Mouse (Mus musculus): ENCODE results near the gene Il20. TPM values are rescaled to one million over a fixed set of nuclear protein-coding genes. Genes with fewer than 3 reads are reported as not detected.

Gene Il20
- polyA plus RNA-seq (2012; rRNA removed), result not detected in 2 replicates

DNA sequence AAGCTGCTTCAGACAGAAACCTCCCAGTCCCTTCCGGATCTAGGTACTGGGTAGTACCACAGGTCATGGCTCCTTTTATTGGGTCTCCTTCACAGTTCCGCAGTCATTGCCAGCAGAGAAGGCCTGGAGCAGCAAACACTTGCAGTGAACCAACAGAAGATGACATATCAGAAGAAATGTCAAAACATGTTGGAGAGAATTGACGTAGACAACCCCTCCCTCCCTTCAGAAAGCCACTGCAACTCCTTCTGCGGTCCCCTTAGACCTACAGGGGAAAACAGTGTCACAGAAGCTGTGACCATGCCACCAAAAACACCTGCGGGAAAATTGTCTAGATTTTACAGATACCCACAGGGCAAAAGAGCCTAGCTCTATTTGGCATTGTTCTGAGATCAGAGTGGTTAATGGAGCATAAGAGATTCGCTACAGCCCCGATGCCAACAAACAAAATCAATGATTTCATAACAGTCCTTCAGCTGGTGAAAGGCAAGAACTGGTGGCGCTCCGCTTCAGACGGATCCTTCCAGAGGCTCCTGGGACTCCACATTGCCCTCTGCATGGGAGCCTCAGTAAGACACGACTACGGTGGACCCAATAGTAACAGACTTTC is at the start of gene Il20:
Gene Il20 (minus strand): TSS at position 51 of the 610 bp plus-strand sequence.

DNA sequence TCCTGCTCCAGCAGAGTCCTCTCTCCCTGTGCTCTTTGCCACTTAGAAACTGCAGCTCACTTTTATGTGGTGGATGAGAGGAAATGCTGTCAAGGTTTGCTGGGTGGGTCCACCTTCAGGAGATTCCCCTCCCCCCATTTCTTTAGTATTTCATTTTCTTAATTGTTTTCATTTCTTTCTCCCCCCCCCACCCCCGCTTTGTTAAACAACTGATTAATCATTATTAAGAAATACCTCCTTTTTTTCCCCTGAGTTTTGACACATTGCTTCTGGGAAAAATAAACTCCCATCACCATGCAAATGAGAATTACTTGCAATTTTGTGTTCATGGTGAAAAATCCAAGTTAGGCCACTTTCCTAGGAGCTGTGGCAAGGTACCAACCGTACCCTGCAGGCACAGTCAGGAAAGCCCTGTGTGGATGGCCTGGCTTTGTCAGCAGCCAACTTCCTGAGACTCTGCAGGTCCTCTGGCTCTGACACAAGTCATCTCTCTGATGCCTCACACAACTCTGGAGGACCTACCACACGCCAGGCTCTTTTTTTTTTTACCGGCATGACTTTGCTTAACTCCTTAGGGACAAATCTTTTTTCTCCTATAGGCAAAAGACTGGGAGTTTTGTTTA is 28.9 kb upstream of the Il20 start, which contains the start of gene Il19:
Gene Il19 (minus strand): TSS at position 51 of the 623 bp plus-strand sequence.

DNA sequence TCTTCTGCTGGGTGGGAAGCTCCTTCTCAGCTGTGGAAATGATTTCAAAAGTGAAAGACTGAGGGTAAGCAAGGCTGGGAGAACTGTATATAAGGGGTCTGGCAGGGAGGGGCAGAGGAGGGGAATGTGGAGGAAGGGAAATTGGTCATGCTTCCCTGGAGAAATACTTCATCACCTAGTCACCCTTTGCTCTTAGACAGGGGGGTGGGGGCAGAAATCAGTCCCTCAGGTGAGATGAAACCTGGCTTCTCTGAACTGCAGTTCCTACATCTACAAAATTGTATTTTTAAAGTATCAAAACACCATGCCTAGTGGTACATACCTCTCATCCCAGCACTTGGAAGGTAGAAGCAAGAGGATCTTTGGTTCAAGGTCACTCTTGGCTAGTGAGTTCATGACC is 23.9 kb downstream of the Il20 start, which contains the start of gene Il24:
Gene Il24 (minus strand): TSS at position 101 of the 400 bp plus-strand sequence.

DNA sequence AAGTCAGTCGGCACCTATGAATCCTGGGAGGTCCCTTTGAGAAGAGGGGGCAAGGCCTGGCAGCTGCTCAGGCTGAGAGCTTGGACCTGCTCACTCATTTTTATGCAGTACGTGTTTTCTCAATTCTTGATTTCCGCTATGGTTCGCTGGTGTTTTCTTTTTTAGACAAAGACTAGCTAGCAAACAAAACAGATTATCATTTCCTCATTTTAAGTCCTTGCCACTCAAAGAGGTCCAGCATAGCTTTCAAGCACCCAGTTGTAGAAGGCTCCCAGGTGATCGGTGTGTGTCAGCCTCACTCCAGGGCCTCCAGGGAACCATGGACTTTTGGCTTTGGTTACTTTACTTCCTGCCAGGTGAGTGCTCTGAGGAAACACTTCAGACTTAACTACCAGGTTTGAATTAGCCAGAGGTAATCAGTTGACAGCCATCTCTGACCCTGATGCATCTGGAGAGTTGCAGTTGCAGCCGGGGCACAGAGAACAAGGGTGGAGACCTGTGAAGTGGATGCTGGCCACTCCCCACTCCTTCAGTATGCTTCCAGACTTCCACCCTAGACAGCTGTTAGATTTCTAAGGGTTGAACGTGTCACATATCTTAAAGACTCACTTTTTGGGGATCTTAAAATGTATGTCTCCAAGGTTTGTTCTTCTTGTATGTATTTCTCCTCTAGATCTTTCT is 45.6 kb downstream of the Il20 start, which contains the start of gene Fcmr:
Gene Fcmr (plus strand): TSS at position 129 of the 681 bp plus-strand sequence.

Other genes starting within 250 kb of the Il20 start
- gene C4bp, start 249.8 kb downstream of the Il20 start, polyA plus RNA-seq (2012; rRNA removed), result 0.15 and 0.41 TPM in 2 replicates
- gene Gm29427, start 195.7 kb downstream of the Il20 start, polyA plus RNA-seq (2012; rRNA removed), result not detected in 2 replicates
- gene Yod1, start 194.1 kb downstream of the Il20 start, polyA plus RNA-seq (2012; rRNA removed), result 1.7 and 1.9 TPM in 2 replicates
- 8.6 and 10.9 TPM in 2 replicates for gene Pfkfb2, start 182.2 kb downstream of the Il20 start, polyA plus RNA-seq (2012; rRNA removed)
- gene AA986860, start 179.5 kb downstream of the Il20 start, polyA plus RNA-seq (2012; rRNA removed), result 0.83 and 0.97 TPM in 2 replicates
- 0.08 and 0.15 TPM in 2 replicates for gene Fcamr, start 110.5 kb downstream of the Il20 start, polyA plus RNA-seq (2012; rRNA removed)
- gene Pigr, start 84.8 kb downstream of the Il20 start, polyA plus RNA-seq (2012; rRNA removed), result 2.7 and 5.8 TPM in 2 replicates
- 0.35 and 0.46 TPM in 2 replicates for gene Fcmr, start 45.8 kb downstream of the Il20 start, polyA plus RNA-seq (2012; rRNA removed)
- gene Il24, start 24.0 kb downstream of the Il20 start, polyA plus RNA-seq (2012; rRNA removed), result 0.18 TPM in 1 of 2 replicates, not detected in the other
- gene Il19, start 28.7 kb upstream of the Il20 start, polyA plus RNA-seq (2012; rRNA removed), result not detected in 2 replicates
- not detected in 2 replicates for gene Il10, start 108.4 kb upstream of the Il20 start, polyA plus RNA-seq (2012; rRNA removed)
- 102 and 114 TPM in 2 replicates for gene Mapkapk2, start 186.4 kb upstream of the Il20 start, polyA plus RNA-seq (2012; rRNA removed)
- gene Dyrk3, start 226.9 kb upstream of the Il20 start, polyA plus RNA-seq (2012; rRNA removed), result 6.6 and 7.0 TPM in 2 replicates
- 36.8 and 39.1 TPM in 2 replicates for gene Eif2d, start 241.7 kb upstream of the Il20 start, polyA plus RNA-seq (2012; rRNA removed)

Data from ovary, adult 2 months (tissue).